Mouse (Mus musculus) lung, embryonic 16.5 days (tissue): ENCODE data around the gene Aanat. TPM values are rescaled to one million over a fixed set of nuclear protein-coding genes. Genes with fewer than 3 reads are reported as not detected.

Experiments used
- ATAC-seq: fragments of 200-750 bp; cut with Nextera tagmentation; 2 replicates; pipeline ENCODE4 v1.8.0; 2017; ENCODE audit warnings: low read depth, mild to moderate bottlenecking, moderate library complexity
- H3K27ac ChIP-seq: fragments of 300-500 bp; sonication (generic); 2 replicates; pipeline ENCODE4 v1.5.1; 2014; ENCODE audit warnings: mild to moderate bottlenecking, control low read depth, low read length
- H3K27me3 ChIP-seq: fragments of 300-500 bp; sonication (generic); 2 replicates; pipeline ENCODE4 v1.6.1; 2014; ENCODE audit warnings: low read depth, low read length, mixed read lengths; ENCODE audit not compliant: control insufficient read depth, insufficient read depth
- H3K36me3 ChIP-seq: fragments of 300-500 bp; sonication (generic); 2 replicates; pipeline ENCODE4 v1.6.1; 2014; ENCODE audit warnings: low read length; ENCODE audit not compliant: control insufficient read depth, insufficient read depth
- H3K4me1 ChIP-seq: fragments of 300-500 bp; sonication (generic); replicated peaks from 2 replicates; pipeline ENCODE4 v1.6.1; 2014; ENCODE audit warnings: low read length, mixed read lengths; ENCODE audit not compliant: control insufficient read depth, insufficient read depth
- H3K4me2 ChIP-seq: fragments of 300-500 bp; sonication (generic); 2 replicates; pipeline ENCODE4 v1.6.1; 2014; ENCODE audit warnings: low read depth, low read length, control low read depth
- H3K4me3 ChIP-seq: fragments of 300-500 bp; sonication (generic); 2 replicates; pipeline ENCODE4 v1.5.1; 2014; ENCODE audit warnings: mild to moderate bottlenecking, low read length, control low read depth
- H3K9ac ChIP-seq: fragments of 300-500 bp; sonication (generic); 2 replicates; pipeline ENCODE4 v1.6.1; 2014; ENCODE audit warnings: low read length, control low read depth
- H3K9me3 ChIP-seq: fragments of 300-500 bp; sonication (generic); 2 replicates; pipeline ENCODE4 v1.6.1; 2016; ENCODE audit warnings: low read length; ENCODE audit not compliant: control insufficient read depth
- WGBS: fragments of 180-500 bp; shearing (Covaris S2); extraction: QIAGEN DNeasy Blood & Tissue Kit; methylation state at CpG from one replicate; pipeline ENCODE4 v1.1.7; 2014; 5-methylcytosine and 5-hydroxymethylcytosine counted together
- polyA plus RNA-seq: library from polyadenylated mRNA; unstranded; fragments of >200 nt; fragmentation: Nextera tagmentation; extraction: Ambion mirVana; gene quantifications from 2 replicates; pipeline ENCODE4 v1.2.1, GENCODE M21; 2015

Gene Aanat
- polyA plus RNA-seq, 1 experiment from 2014 or later = not detected

- Histone ChIP-seq H3K4me2 (no peak overlapping the region), H3K9ac (no peak overlapping the region), H3K4me3 (no peak overlapping the region), H3K4me1 (peaks cover 34% of the 10 kb centered on the region), H3K9me3 (no peaks in the 10 kb centered on the region), H3K27ac (no peak overlapping the region), H3K36me3 (no peaks in the 10 kb centered on the region), H3K27me3 (no peaks in the 10 kb centered on the region)
- 62% methylated on average over 8 of the region's 8 CpGs for WGBS
- ATAC-seq = no peak
Measured at GRCm38 (mm10) chr11:116645446-116646110, 59.3 kb downstream of the Aanat start.

DNA sequence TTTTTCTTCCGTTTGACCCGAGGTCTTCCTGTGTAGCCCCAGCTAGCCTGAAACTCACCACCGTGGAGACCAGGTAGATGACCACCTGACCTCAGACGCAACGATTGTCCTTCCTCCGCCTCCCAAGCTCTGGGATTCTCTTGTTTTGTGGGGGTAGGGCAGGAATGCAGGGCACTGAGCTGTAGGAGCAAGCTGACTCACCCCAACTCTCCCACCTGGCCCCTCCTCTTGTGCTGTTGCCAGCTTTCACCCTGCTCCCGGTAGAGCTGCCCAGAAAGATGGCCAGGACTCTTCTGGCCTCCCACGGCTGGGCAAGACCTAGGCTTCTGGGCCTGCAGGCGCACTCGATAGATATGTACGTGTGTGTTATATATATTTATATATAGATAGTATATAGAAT, 59.9 kb downstream of the Aanat start:
- no peaks in the 10 kb centered on the region for H3K9me3 ChIP-seq
- H3K4me1 ChIP-seq = peaks cover 34% of the 10 kb centered on the region
- H3K36me3 ChIP-seq = no peaks in the 10 kb centered on the region
- 64% methylated on average over 11 of the region's 11 CpGs for WGBS
- no peak overlapping the region for H3K4me2 ChIP-seq
- H3K4me3 ChIP-seq = no peak overlapping the region
- H3K27me3 ChIP-seq = no peaks in the 10 kb centered on the region
- no peak for ATAC-seq
- no peak overlapping the region for H3K27ac ChIP-seq
- no peak overlapping the region for H3K9ac ChIP-seq

GRCm38 (mm10) chr11:116646771-116647170, 60.5 kb downstream of the Aanat start:
- peaks cover 34% of the 10 kb centered on the region for H3K4me1 ChIP-seq
- no peaks in the 10 kb centered on the region for H3K9me3 ChIP-seq
- H3K27me3 ChIP-seq = peaks cover under 1% of the 10 kb centered on the region; the same call in 1 of the 2 replicates
- H3K4me3 ChIP-seq = no peak overlapping the region
- WGBS = 80% methylated on average over 7 of the region's 7 CpGs
- no peak overlapping the region for H3K4me2 ChIP-seq
- peak overlapping the region; percentile 90 for H3K27ac ChIP-seq
- no peak for ATAC-seq
- peak overlapping the region; percentile 51; the same call in 1 of the 2 replicates for H3K9ac ChIP-seq
- no peaks in the 10 kb centered on the region for H3K36me3 ChIP-seq

Other genes starting within 250 kb of the Aanat start
- gene Rnf157, start 173.4 kb upstream of the Aanat start, polyA plus RNA-seq = 3.5 and 4.0 TPM in 2 replicates
- 41.3 and 43.2 TPM in 2 replicates for gene Ubald2, start 152.3 kb upstream of the Aanat start, polyA plus RNA-seq
- 0.26 TPM in 1 of 2 replicates, not detected in the other for gene Qrich2, start 120.2 kb upstream of the Aanat start, polyA plus RNA-seq
- 167 and 177 TPM in 2 replicates for gene Prpsap1, start 92.2 kb upstream of the Aanat start, polyA plus RNA-seq
- gene Sphk1, start 55.5 kb upstream of the Aanat start, polyA plus RNA-seq = 7.0 and 9.6 TPM in 2 replicates
- 5.2 and 5.8 TPM in 2 replicates for gene Ube2o, start 5.0 kb upstream of the Aanat start, polyA plus RNA-seq
- gene Rhbdf2, start 40.6 kb downstream of the Aanat start, polyA plus RNA-seq = 17.9 and 19.6 TPM in 2 replicates
- gene Prcd, start 67.1 kb downstream of the Aanat start, polyA plus RNA-seq = 5.0 and 11.0 TPM in 2 replicates
- 13.3 TPM in 2 replicates for gene Cygb, start 67.9 kb downstream of the Aanat start, polyA plus RNA-seq
- not detected in 2 replicates for gene St6galnac1, start 189.1 kb downstream of the Aanat start, polyA plus RNA-seq
- gene Mxra7, start 241.6 kb downstream of the Aanat start, polyA plus RNA-seq = 14.2 and 15.3 TPM in 2 replicates